Mouse (Mus musculus): Measurements from ENCODE around the gene 3110082I17Rik. TPM values are rescaled to one million over a fixed set of nuclear protein-coding genes. Genes with fewer than 3 reads are reported as not detected.

Gene 3110082I17Rik
- total RNA-seq, 2 experiments from 2014 or later = 9.9 to 10.0 TPM

DNA sequence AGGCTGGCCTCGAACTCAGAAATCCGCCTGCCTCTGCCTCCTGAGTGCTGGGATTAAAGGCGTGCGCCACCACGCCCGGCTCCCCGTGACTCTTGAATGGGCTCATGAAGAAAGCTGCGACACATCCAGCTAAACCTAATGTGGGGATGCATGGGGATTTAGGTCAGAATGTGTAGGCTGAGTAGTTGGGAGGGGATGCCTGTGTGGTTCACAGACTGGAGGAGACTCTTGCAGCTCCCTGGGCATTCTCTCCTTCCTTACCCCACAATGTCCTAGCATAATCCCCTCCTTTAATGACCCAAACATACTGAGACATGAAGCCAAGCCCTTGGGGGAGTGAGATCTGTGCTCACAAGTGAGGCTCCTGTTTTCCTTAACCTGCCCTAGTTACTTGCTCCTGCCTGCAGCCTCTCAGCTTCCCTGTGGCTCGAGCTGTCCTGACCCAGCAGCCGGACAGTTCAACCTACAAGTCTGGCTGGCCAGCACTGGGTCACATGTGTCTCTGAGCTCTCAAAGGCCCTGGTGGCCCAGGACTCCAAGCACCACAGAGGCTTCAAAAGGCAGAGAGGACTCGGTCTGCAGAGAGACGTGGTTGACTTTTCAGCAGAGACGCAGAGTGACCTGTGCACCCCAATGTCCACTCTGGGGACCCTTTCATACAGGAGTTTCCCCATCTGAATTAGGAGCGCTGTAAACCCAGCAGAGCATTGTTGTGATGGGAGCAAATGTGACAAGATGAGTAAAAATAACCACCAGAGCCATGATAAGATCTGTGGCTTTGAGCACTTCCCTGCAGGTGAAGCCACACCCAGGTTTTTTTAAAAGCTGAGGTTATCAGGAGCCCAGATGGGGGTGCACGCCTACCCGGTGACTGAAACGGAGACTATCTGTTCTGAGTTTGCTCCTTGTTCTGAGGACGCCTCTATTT, 78.5 kb downstream of the 3110082I17Rik start:
- DNase-seq = no peak
- intact Hi-C loops (cut with DNase I) = no loop called here

DNA sequence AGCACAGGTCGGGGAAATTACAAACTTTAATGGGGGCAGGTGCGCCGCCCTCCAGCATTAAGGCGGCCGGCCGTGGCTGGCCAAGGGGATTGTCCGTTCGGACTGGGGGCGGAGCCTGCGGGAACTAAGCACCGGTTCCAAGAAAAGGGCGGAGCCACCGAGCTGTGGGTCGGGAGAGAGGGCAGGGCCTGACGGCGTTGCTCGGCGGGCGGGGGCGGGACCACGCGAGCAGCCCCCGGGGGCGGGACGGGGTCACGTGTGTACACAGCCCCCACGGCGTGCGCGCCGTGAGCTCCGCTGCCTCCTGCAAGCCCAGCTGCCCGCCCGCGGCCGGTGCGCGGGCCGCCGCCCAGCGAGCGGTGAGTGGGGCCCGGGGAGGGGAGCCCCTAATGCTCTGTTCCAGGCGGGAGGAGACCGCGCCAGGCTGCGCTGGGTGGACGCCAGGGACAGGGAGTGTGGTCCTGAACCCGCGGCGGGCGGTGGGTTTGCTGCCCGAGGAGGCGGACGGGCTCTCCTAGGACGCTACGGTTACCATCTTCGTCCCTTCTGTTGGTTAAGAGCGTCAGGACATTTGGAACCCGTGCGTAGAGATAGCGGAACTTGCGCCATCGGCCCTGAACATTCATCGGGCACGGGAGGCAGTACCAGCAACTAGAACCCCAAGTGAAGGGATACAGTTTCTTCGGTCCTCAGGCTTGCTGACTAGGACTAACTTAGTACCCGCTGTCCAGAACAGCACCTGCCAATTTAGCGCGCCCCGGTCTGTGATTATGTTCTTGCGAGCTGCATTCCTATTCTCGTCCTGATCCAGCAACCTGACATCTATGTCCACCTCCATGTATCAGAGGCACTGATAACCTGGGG, 79.7 kb downstream of the 3110082I17Rik start:
- intact Hi-C loops (cut with DNase I) = no loop called here
- DNase-seq = peak; percentile 97 to 98

DNA sequence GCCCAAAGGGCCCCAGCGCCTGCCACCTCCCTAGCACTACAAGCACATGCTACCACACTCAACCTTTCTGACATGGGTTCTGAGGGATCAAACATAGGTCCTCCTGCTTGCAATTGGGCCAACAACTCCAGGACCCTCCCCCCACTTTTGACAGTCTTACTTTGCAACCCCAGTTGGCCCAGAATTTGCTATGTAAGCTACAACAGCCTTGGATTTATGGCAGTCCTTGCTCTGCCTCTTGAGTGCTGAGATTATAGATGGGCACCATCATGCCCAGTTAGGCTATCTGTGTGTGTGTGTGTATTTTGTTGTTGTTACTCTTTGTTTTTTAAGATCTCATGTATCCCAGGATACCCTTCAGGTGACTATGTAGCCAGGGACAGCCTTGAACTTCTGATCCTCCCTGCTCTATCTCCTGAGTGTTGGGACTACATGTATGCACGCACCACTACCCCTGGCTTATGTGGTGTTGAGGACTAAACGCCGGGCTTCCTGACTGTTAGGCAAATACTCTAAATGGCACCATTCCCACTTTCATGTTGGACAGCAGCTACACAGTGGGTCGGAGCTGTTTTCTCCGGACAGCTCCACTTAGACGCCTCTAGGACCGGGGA, 80.4 kb downstream of the 3110082I17Rik start:
- DNase-seq = no peak
- intact Hi-C loops (cut with DNase I) = no loop called here

DNA sequence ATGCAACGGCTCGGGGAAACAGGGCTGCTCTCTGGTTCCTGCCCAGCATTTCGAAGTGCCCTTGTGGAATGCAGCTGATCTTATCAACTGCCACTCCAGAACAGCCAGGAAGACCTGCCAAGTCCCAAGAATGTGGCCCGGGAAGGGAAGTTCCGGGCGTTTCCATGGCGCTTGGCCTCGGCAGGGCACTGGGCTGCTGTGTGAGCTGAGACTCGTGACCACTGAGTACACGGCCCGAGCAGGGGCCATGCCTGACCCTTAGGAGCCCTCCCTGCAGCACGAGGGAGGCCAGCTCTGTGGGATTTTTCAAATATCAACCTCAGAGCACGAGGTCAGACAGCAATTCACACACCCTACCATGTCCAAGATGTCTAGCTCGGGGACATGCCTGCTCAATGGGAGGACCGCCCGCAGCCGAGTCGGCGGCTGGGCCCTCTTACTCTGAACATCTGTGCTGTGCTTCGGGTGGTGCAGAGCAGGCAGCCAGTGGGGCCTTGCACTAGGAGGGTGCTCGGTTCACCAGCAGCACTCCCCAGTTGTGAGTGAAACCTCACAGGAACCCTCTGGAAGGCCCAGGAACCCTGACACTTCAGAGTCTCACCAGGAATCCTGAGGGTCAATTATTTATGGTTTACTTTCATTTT, 81.2 kb downstream of the 3110082I17Rik start:
- intact Hi-C loops (cut with DNase I) = no loop called here
- DNase-seq = peak; percentile 91 to 92

DNA sequence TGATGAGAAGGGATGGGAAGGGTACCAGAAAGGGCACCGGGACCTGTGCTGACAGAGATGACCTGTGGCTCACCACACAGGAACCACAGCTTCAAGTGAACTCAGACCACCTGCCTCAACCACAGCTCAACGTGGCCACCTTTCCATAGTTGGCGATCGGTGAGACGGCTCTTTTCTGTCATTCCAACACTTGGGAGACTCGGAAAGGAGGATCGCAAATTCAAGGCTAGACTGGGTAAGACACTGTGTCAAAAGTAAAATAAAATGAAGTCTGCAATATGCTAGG, 82.1 kb downstream of the 3110082I17Rik start:
- intact Hi-C loops (cut with DNase I) = no loop called here
- DNase-seq = no peak

DNA sequence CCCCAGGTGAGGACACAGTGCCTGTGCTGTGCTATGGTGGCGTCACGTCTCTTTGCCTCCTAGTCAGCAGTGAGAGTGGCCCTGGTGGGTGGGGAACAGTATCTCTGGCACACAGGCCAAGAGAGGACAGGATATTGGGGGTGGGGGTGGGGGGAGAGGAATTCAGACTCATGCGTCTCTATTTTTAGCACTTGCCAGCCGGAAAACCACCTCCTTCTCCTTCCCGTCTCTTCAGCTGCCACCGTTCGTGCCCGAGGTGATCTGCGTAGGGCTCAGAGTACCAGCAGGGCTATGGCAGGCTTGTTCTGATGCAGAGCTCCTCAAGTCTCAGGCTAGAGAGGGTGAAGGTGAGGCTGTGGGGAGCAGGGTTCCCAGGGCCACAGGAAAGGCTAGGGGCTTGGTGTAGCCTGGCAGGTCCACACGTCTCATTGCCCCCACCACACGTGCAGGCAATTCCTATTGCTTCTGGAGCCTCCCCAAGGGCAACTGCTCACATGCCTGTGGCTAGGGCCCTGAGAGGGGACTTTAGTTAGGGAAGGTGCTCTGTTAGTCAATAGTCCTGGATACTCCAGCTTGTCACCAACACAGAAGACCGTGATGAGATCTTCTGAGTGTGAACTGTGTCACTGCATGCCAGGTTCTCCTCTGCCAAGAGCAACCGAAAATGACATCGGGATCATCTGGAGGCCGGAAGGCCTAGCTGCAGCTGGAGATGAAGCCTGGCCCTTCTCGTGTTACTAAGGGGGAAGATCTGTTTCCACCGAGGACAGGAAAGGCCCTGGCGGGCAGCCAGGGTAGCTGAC, 82.7 kb downstream of the 3110082I17Rik start, which contains the start of gene Gpr146:
TSS of gene Gpr146 (plus strand) at position 230 of the 803 bp plus-strand sequence.
- peak; percentile 84 to 85 for DNase-seq
- intact Hi-C loops (cut with DNase I) = no loop called here

DNA sequence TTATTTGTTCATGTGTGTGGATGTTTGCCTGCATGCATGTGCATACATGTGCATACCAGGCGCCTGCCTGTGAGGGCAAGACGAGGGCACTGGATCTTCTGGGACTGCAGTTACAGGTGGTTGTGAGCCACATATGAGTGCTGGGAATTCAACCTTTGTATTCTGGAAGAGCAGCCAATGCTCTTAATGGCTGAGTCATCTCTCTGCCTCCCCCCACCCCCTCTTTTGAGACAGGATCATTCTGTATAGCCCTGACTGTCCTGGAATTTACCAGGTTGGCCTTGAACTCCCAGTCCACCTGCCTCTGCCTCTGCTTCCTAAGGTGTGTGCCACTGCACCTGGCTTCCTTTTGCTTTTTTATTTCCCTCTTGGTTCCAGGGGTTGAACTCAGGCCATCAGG, 85.5 kb downstream of the 3110082I17Rik start:
- intact Hi-C loops (cut with DNase I) = no loop called here
- DNase-seq = no peak

DNA sequence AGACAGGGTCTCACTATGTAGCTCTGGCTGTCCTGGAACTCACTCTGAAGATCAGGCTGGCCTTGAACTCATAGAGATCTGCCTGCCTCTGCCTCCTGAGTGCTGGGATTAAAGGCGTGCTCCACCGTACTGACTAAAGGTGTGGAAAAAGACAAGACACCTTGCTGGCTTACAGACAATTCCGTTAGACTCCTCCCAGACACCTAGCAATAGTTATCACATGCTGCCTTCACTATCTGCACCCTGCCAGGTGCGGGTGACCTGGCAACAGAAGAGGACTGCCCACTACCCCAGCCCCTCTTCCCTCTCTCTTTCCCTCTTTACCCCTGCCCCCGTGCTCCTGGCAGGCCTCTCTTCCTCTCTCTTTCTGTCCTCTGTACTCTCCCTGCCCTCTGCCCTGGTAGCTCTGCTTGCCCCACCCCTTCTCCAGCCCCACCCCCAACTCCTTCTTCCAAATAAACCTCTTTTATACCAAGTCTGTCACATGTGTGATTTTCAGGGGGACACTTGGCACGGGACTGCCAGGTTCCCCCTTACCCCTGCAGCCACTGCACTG, 86.4 kb downstream of the 3110082I17Rik start:
- DNase-seq = no peak
- intact Hi-C loops (cut with DNase I) = no loop called here

DNA sequence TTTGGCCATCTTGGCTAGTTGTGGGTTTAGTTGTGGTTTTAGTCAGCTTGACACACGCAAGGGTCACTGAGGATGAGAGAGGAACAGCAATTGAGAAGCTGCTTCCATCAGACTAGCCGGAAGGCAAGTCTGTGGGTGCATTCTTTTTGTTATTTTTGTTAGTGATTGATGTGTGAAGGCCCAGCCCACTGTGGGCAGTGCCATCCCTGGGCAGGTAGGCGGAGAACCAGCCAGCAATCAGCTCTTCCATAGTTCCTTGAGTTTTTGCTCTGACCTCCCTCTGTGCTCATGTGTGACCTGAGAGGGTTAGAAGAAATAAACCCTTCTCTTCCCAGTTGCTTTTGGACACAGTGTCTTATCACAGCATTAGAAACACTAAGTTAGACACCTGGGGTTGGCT, 87.2 kb downstream of the 3110082I17Rik start:
- no peak for DNase-seq
- intact Hi-C loops (cut with DNase I) = no loop called here

DNA sequence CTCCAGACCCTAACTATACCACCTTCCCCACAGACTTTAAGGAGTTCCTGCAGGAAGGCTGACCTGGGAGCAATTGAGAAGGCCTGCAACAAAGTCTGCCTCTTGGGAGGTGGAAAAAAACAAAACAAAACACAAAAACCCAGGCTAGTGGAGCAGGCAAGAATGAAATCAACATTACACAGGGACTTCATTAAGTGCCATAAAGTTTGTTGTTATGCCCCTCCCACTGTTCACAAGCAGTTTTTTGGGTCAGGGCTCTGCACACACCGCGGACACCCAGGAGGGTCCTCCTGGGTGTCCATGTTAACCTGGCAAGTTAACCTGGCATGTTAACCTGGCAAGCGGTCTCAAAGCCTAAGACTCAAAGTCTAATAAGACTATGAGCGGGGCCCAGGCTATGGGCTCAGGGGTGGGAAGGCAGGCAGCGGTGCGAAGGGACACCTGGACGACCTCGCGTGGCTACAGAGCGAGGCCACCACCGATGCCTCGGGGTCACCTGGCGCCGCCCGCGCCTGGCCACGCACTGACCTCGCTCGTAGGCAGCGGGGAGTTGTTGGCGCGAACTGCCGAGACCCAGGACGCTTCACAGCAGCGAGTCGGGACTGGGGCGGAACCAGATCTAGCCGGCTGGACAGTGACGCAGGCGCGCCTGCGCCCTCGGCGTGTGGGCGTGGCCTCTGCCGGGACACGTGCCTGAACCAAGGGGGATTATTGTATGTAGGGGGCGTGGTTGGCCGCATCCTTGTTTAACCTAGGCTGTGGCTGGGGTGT, 88.5 kb downstream of the 3110082I17Rik start:
- intact Hi-C loops (cut with DNase I) = no loop called here
- DNase-seq = peak; percentile 94 to 96

DNA sequence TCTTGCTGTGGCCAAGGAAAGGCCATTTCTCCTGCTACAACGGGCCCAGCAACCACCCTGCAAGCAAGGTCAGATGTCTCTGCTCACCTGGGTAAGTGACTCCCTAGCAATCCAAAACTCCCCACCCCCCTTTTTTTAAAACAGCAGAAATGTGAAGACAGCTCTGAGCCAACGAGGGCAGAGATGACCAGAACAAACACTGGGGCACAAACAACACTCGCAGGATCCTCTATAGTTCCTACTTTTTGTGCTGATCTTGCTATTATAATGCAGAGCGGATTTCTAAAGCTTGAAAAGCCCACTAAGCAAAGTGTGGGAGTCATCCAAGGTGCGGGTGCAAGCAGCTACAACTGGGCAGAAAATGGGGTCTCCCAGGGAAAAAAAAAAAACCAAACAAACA, 89.2 kb downstream of the 3110082I17Rik start:
- no peak for DNase-seq
- intact Hi-C loops (cut with DNase I) = no loop called here

DNA sequence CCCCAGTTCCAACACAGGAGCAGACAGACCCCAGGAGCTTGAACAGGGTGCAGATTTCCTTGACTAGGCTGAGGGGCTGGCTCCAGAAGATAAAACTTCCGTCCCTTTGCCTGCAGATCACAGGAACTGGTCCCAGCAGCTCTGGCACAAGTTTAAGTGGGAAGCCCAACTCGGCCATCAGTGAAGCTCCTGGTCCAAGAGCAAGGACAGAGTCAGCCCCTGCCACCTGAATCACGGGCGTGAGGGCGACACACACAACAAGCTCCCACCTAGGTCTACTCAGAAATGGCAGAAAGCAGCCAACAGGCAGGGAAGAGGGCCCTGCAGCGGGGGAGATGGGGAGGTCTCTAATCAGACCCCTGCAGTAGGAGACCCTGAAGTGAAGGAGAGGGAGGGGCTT, 90.0 kb downstream of the 3110082I17Rik start:
- intact Hi-C loops (cut with DNase I) = no loop called here
- DNase-seq = no peak

DNA sequence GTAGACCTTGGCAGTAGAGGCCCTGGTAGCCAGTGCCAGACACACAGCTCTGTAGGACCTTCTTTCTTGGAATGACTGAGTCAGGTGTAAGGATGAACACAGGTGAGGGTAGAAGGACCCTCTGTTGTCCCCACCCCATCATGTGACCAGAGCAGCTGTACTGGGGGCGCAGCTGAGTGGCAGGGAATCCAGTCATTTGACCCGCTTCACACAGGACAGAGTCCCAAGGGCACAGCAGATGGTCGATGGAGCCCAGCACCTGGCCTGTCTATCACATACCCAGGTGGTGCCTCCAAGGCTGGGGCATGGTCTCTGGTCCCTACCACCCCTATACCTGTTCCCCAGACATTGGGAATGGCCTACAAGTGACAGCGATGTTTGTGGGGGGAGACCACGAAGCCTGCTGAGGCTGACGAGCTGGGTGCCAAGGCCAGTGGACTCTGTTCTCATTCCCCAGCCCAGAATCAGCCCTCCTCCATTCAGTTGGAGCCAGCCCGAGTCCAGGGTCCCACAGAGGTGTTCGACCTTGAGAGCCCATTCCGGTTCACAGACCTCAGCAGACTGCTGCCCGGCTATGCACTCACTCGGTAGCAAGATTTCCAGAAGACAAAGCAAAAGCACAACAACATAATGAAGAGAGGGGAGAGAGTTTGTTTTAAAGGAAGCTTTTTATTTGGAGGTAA, 91.5 kb downstream of the 3110082I17Rik start:
- DNase-seq = no peak
- intact Hi-C loops (cut with DNase I) = no loop called here

DNA sequence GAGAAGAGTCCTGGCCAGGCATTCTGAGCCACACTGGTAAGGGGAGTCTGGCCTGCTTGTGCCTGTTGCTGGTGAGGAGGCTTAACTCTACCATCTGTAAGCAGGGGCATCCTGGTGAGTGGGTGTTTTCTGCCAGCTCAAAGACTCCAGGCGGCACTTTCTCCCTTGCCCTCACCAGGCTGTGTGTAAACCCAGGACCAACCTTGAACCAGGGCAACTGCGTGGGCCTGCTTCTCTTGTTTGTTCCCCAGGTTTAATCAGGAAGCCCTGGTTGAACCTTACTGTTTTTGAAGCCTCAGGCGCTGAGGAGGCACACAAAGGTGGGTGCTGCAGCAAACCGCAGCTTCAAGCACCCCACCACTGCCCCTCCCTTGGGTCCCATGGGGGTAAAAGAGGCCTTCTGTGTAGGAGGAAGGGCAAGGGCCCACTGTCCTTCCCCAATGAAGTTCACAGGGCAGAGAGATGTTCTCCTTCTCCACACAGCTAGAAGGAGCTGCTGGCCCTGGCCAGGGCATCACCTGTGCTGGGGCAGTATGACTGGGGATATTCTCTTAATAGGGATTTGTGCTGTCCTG, 92.4 kb downstream of the 3110082I17Rik start:
- intact Hi-C loops (cut with DNase I) = no loop called here
- DNase-seq = no peak

DNA sequence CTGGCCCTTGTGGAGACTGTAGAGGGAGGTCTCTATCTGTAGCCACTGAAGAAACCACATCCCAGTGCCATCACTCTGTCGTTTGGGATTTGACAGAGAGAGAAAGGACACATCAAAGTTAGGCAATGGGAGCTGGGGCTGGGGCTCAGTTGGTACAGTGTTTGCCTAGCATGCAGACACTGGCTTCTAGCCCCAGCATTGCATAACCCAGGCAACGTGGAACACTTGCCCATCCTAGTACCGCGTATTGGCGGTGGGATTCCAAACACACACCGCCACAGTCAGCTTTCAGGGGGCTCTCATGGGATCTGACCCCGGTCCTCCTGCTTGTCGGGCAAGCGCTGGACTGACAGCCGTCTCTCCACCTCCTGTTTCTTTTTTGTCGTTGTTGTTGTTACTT, 93.8 kb downstream of the 3110082I17Rik start:
- intact Hi-C loops (cut with DNase I) = no loop called here
- DNase-seq = no peak

DNA sequence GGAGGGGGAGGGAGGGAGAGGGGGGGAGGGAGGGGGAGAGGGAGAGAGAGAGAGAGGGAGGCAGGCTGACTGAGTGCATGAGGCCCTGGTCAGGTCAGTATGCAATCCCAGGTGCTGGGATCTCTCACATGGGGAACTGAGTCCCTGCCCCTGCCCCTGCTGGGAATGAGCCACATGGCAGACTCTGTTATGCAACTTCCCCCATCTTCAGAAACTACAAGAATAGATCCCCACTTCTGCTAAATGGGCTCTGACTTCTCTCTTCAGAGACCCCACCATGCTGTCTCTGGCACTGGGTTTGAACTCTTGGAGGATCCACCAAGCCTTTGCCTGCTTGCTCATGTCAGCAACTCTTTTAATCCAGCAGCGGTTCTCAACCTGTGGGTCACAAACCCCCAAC, 94.5 kb downstream of the 3110082I17Rik start:
- intact Hi-C loops (cut with DNase I) = loop anchor here (2.0 kb wide), 1 partner anchor 81 kb away; no protein-coding TSS in a partner anchor
- DNase-seq = no peak

DNA sequence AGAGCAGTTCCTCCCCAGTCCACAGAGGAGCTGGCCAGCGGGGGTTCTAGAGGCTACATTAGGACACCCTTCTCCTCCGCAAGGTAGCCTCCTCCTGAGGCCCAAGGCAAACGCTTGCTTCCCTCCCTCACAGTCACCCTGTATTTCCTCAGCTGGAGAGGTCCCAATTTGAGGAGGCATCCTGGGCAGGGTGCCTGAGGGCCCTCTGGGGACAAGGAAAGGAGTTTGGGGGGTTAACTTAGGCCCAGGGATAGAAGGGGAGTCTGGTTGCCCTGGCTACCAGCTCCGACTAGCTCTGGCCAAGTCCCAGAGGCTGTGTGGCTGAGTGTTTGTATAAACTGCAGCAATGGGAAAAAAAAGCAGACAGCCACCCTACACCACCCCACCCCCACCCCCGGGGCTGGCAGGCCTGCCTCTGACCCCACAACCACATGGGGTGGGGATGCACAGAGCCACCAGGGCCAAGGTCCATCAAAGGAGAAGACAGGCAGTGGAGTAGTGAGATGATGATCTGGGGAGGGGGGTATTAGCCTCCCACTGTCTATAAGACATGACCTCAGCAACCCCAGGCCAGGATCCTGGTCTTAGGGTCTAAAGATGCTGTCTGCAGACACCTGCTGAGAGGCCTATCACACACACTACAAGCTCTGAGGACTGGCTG, 95.3 kb downstream of the 3110082I17Rik start:
- intact Hi-C loops (cut with DNase I) = loop anchor here (1.0 to 2.0 kb wide), 4 partner anchors 33 to 140 kb away; no protein-coding TSS in a partner anchor
- no peak for DNase-seq
